Mouse (Mus musculus): ENCODE measurements at regions not wholly inside any gene's neighbourhood (a gene's known extent, or its start where the extent isn't known, plus 50 kb on each side); places are given as distances from the start of the nearest gene placed in this dataset.
"Not testable (repeated sequence)": the region's sequence is repeated elsewhere in the genome, so short reads cannot be mapped to it uniquely, and the experiment has no call there.

- TF ChIP-seq CTCF, EP300 (IDR thresholded peaks at IDR 0.05; ENCODE audit: low read depth): not testable (repeated sequence)
Observed at GRCm38 (mm10) chr17:69879958-69880357, 88.9 kb upstream of the Dlgap1 start.

All from heart, postnatal 0 days (tissue).